Mouse (Mus musculus) cerebellum, adult 11-12 months (tissue): ENCODE measurements around the gene Otogl.
"Not testable (repeated sequence)": the region's sequence is repeated elsewhere in the genome, so short reads cannot be mapped to it uniquely, and the experiment has no call there.

Experiments used
- DNase-seq: peaks from one replicate; pipeline ENCODE4 v3.0.0; 2022

The Otogl gene

GRCm38 (mm10) chr10:107804285-107804684 is 107.6 kb downstream of the Otogl start:
- DNase-seq, result not testable (repeated sequence)

GRCm38 (mm10) chr10:107799671-107800353 is 112.1 kb downstream of the Otogl start:
- peak; percentile 6 for DNase-seq

GRCm38 (mm10) chr10:107794812-107795756 is 116.8 kb downstream of the Otogl start:
- DNase-seq, result no peak

- no peak for DNase-seq
These were observed 119.4 kb downstream of the Otogl start for GRCm38 (mm10) chr10:107792491-107792890.

- no peak for DNase-seq
These were observed 132.4 kb downstream of the Otogl start for GRCm38 (mm10) chr10:107779548-107779947.

GRCm38 (mm10) chr10:107759624-107760023 is 152.3 kb downstream of the Otogl start:
- DNase-seq, result no peak

- DNase-seq, result no peak
These were observed 158.5 kb downstream of the Otogl start for GRCm38 (mm10) chr10:107753471-107753870.

GRCm38 (mm10) chr10:107752351-107753143 is 159.4 kb downstream of the Otogl start:
- DNase-seq, result no peak

- DNase-seq, result no peak
These were observed 160.0 kb downstream of the Otogl start for GRCm38 (mm10) chr10:107751944-107752343.

GRCm38 (mm10) chr10:107747566-107747965 is 164.4 kb downstream of the Otogl start:
- no peak for DNase-seq

- no peak for DNase-seq
These were observed 165.2 kb downstream of the Otogl start for GRCm38 (mm10) chr10:107746717-107747116.

GRCm38 (mm10) chr10:107739815-107740214 is 172.1 kb downstream of the Otogl start:
- DNase-seq, result no peak

GRCm38 (mm10) chr10:107737743-107738142 is 174.2 kb downstream of the Otogl start:
- no peak for DNase-seq

GRCm38 (mm10) chr10:107735448-107735847 is 176.5 kb downstream of the Otogl start:
- no peak for DNase-seq

- DNase-seq, result no peak
These were observed 177.6 kb downstream of the Otogl start for GRCm38 (mm10) chr10:107734327-107734726.

- no peak for DNase-seq
These were observed 186.3 kb downstream of the Otogl start for GRCm38 (mm10) chr10:107725631-107726030.

GRCm38 (mm10) chr10:107719806-107720205 is 192.1 kb downstream of the Otogl start, which contains the start of gene Ptprq:
TSS of gene Ptprq (minus strand) at chr10:107720051.
- no peak for DNase-seq
